Mouse (Mus musculus): ENCODE measurements around the gene Rph3al.

Rph3al gene

DNA sequence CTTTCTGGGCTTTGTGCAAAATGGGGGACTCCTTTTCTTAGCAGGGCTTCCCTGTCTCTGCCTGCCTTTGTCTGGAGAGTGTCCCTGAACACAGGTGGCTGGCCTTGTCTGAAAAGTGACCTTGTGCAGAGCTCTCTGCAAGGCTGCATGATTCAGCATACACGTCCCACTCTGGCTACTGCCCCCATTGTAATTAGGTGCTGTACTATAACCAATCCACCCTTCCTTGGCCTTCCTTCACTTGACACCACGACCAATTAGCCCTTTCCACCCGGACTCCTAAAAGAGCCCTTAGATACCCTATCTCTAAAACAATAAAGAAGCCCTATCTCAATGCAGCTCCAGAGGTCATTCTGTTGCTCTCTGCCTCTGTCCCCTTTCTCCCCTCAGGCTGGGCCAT lies 10.6 kb upstream of the Rph3al start:
- DNase-seq = no peak

DNA sequence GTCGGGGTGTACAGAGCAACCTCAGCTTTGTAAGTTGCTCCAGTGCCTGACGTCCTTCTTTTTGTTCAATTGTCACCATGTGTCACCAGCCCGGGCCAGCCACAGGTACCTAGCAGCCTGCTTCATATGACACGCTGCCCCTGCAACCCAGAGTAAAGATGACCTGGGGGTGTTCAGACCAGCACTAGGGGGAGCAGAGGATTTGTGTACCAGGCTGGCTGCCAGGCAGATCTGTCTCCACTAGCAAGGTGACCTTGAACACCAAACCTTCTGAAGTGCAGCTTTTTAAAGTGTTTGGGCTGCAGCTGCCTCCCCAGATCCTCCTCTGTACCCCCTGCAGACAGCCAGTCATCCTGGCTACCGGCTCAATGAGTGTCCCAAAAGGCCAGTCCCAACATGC lies 9.0 kb upstream of the Rph3al start:
- no peak for DNase-seq

DNA sequence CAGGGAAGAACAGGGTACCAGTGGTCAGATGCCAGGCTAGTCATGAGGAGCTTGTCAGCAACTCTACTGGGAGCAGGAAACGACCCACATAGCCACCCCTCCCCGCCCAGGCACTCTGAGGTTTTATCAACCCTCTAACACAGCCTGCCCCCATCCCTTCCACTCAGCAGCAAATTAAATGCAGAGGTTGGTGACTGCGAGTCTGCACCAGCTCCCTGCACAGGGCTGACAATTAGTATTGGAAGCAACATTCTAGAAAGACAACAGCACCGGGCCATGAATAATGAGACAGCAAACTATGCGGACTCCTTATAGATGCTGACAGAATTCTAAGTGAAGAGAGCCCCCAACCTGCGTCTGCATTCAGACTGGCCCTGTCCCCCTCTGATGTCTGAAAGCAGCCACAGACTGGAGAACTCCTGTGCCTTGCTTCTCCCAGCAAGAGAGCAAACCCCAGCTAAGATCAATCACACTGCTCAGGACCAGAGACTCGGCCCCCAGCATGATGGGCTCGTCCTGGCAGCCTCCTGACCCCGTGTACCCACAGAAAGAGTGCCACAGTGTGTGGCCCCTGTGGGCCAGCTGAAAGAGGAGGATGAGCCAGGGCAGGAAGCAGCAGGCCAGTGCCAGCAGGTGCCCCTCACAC lies 7.7 kb upstream of the Rph3al start:
- DNase-seq = no peak

DNA sequence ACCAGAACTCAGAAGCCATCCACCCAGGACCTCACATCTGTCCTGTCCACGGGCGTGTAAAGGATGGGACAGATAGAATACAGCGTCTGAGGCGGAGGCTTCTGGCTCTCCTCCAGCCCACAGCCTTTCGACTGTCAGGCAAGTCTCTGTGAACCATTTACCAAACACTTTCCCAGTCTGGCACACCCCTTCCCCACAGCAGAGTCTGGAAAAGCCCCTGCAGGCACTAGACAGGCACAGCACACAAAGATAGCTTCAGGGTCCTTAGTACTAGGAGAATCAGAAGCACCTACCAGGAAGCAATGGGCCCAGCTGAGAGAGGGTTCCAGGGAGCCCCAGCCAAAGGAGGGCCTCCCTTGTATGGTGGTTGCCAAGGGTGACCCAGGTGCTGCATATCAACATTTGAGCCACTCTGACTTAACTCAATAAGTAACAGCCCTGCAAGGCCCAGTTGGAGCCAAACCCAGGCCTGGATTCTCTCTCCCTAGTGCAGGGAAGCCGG lies 808 bp downstream of the Rph3al start:
- DNase-seq = peak; percentile 74 to 79

DNA sequence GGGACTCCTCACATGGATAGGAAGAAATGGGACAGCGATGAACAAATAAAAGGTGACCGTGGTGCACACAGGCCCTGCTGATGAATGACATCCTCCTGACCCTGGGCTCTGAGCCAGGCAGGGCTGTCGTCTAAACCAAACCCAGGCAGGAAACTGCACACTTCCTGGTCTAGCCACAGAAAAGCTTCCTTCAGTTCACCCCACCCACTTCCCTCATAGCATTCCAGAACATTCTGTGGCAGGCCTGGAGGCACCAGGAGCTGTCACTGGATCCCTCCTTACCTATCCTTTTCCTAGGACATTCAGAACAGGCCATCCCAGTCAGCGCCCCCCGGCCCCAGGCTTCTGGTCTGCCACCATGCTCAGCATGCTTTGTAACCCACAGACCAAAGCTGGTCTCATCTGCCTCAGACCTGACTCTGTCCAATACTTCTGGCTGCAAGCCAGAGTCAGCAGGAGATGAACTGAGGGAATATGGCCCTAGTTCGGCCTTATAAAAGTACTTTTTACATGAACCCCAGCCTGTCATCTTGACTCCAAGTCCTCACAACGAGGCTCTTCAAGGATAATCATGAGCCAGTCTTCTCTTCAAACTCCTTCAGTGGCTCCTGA lies 2.3 kb downstream of the Rph3al start:
- DNase-seq = peak; percentile 87 to 94

DNA sequence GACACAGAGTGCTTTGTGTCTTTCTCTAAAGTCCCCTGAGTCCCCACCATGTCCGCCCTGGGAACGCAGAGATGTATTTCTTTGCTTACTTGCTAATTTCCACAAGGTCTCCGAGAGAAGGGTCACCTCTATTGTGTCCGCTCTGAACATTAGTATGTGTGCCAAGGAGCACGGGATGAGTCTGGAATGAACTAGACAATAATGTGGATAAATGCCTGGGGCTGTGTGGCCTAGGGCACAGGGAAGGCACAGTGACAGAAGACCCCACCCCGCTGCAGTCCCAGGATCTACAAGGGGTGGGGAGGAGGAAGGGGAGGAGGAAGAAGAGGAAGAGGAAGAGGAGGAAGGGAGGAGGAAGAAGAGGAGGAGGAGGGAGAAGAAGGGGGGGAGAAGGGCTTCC lies 3.8 kb downstream of the Rph3al start:
- DNase-seq = peak; percentile 31 to 43

DNA sequence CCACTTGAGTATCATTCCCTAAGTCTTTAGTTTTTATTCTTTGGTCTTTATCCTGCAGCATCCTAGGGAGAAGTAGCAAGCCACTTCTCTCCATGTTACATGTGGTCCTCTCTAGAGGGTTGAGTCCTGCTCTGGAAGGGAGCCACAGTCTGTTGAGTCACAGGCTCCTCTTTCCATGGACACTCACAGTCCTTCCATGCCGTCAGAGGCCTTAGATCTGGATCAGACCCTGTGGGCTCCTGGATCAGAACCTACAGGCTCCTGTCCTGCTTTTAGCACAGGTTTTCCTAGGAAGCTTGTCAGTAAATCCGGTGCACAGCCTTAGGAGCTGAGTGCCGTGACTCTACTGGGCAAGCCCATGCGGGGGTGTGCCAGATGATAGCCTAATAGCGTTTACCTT lies 4.9 kb downstream of the Rph3al start:
- no peak for DNase-seq

DNA sequence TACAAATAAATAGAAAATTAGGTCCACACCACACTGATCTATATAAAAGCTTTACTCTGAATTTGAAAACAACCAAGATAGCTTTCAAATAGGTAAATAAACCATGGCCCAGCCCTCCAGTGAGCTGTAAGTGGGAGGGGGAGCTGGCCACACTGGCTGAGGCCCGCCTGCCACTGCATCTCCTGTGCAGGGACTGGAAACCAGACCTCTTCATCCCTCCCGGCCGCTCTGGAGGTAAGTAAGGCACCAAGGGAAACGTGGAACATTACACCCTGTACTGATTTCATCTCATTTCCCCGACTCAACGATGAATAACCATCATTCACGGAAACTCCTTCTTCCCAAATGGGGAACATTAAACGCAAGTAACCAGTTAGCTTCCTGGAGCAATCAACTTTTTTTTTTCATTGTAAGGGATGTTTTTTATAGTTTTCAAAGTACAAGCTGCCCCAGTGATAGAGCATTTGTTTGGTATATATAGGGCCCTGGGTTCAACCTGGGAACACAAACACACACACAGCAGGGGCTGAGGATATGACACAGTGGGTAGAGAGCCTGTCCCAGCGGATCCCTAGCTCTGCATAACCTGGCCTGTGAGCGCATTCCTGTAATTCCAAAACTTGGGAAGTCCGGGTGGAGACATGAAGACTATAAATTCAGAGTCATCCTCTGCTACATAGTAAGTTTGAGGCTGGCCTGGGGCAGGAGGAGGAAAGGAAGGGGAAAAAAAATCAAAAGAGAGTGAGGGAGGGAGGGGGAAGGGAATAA lies 7.1 kb downstream of the Rph3al start:
- DNase-seq = no peak

DNA sequence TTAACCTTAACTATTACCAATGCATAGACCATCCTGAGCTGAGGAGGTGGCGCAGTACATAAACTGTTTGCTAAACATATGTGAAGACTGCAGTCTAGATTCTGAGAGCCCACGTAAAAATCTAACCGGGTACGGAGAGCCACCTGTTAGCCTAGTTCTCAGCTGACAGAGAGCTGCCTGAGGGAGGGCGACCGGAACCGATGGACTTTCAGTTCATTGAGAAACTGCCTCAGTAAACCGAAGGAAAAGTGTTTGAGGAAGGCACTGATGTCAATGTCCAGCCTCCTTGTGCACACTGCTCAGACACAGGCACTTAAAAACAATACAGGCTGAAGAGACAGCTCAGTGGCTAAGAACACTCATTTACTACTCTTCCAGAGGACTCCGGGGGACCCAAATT lies 8.0 kb downstream of the Rph3al start:
- DNase-seq = no peak

DNA sequence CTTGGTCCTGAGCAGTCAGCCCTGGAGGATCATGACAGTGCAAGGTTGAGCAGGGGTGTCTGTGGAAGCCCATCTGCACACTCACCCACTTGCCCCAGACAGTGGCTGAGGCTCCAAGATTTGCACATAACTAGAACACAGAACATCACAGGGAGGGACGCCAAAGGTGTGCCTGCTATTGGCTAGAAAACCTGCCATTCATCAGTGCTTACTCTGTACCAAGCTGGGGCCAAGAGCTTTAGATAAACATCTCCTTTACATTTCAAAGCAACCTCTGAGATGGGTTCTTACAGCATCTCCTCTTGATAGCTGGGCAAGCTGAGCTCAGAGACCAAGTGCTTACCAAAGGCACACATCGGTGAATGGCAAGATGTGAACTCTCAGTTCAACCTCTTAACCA lies 10.3 kb downstream of the Rph3al start:
- no peak for DNase-seq

DNA sequence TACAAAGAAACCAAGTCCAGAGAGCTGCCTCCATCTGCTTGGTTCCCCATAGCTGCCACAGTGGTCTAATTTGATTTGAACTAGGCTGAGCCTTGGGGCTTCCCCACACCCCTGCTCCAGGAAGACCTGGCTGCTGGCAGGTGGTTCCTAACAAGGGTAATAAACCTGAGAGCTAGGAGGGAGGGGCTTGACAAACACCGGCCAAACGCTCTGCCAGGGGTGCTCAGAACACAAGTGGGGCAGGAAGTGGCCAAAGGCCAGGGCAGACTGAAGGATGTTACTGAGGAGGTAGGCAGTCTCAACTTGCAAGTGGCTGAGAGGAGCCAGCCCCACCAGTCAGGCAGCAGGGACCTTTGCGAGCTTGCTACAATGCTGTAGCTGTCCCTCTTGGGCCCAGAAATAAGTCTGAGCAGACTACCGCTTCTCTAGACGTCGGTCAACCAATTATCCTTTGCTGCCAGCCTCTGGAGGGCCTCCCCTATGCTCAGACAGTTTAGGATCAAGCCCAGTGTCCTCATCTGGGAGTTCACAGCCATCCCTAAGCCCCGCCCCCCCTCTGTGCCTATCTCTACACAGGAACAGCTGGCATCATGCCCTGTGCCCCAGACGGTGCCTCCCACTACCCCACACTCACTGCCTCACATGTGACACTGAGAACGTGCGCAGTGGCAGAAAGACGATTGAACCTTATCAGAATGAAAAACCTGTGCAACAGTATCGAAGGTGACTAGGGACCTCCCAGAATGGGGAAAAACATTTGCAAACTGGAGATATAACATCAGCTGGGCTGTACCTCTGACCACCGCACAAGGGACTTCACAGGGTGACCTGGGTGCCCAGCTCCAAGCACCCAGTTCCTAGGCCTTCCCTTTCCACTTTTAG lies 11.6 kb downstream of the Rph3al start:
- peak; percentile 73 to 90 for DNase-seq

DNA sequence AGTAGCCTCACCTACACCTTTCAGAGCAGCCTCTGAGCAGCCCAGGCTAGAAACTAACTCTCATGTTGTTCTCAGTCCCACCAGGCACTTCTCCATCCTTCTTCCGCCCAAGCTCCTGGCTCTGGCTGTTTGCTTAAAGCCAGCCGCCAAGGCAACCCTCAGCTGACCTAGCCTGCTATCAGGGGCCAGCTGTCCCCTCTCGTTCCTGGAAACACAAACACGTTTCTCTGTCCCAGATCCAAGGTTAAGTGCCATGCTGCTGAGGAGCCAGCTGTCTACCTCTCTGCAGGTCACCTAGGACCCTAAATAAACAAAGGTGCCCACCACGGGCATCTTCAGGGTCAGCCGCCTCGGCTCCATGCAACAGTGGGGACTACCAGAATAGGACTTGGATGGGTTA lies 12.4 kb downstream of the Rph3al start:
- DNase-seq = peak; percentile 28 to 53

DNA sequence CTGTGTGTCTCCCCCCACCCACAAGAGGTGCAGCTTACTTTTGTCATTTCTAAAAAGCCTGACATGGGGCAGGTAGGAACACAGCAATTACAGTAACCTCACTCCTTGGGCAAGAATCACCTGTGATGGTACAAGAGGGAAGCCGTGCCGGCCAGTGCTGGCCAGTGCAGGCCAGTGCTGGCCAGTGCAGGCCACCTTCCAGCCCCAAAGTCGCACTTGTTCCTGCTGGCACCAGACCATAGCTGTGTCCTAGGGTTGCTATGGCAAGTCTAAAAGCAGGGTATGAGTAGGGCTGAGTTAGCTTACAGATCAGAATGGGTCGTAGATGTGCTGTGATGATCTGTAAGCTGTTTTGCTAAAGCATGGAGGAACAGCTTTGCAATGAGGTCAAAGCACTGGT lies 15.5 kb downstream of the Rph3al start:
- no peak for DNase-seq

DNA sequence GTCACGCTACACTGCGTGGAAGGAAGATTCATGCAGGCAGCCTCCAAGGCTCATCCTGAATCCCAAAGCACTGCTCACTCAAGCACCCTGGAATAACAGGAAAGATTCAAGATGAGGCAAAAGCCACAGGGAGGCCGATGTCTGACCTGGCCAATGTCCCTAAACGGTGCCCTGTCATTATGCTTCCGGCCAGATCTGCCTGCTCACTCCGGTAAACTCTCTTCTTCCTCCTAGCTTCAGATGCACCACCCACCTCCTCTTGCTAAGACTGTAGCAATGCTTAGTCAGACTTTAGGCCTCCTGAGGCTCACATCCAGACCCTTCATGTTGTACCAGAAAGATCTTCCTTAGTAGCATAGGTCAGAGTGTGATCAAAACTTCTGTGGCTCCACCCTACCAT lies 19.1 kb downstream of the Rph3al start:
- no peak for DNase-seq

DNA sequence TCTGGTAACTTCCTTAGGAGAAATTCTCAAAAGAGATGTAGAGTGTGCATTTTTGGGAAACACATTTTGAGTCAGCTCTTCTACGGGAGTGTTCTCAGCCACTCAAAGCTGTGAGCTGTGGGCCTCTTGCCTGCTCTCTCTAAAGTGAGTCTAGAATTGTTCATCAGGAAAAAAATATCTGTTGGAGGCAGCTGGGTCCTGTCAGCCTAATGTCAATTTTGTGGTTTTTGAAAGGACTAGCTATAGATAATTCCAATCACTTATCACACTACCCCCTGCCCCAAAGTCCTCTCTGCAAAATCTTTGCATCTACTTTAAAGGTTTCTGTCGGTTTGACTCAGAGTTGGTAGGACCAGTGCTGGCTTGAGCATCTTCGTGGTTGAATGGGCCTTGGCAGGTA lies 20.9 kb downstream of the Rph3al start:
- DNase-seq = no peak

DNA sequence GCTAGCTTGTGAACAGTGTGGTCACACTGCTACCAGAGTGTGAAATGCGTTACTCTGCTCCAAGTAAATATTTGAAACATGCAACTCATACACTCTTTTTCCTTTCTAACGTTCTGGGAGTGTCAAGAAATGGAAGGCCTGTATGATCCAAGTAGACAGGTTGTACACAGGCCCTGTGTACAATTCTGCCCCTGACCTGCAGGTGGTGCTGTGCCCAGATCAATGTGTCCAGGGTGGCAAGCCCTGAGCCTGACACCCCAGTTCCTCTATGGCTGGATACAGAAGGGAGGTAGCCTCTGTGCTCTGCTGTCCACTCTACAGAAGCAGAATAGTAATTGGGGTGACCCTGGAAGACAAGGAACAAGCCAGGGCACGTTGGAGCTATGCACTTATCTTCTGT lies 24.3 kb downstream of the Rph3al start:
- peak; percentile 76 to 84 for DNase-seq

DNA sequence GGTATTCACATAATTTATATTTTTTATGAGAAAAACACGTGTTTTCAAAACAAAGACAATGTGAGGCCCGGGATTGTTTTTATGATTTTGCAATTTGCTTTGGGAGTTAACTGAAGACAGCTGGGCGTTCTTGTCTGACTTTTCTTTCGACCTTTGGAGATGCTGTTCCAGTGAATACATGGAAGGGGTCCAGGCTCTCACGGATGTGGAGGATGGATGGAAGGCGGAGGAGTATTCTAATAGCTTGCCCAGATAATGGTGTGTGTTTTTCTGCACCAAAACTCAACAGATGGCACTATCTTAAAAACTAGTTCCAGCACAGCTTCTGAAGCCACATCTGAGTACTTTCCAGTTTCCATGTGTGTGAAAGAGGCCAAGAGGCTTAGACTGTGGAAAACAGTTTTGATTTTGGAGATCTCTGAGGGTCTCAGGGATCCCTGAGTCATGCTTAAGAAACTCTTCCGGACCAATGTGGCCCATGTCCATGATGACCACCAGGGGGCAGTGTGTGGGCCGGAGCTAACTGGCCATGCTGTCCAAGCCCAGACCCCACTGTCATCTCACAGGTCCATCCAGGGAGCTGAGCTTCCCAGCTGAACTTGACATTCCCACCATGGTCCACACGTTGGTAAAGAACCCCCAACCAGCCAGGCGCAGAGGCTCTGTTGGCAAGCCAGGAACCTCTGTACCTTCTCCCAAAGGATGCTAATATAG lies 25.1 kb downstream of the Rph3al start:
- DNase-seq = peak; percentile 72 to 82

DNA sequence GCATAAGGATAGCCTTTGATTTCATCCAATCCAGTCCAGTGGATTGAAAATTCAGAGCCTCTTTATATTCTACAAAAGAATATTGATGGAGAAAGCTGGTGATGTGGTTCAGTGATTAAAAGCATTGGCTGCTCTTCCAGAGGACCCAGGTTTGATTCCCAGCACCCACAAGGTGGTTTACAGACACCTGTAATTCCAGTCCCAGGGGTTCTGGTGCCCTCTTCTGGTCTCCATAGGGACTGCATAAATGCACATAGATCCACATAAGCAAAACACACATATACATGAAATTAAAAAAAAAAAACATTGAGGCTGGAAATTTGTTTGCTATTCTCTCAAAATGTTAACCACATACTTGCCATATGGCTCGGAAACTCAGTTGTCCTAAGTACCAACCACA lies 26.3 kb downstream of the Rph3al start:
- DNase-seq = no peak

DNA sequence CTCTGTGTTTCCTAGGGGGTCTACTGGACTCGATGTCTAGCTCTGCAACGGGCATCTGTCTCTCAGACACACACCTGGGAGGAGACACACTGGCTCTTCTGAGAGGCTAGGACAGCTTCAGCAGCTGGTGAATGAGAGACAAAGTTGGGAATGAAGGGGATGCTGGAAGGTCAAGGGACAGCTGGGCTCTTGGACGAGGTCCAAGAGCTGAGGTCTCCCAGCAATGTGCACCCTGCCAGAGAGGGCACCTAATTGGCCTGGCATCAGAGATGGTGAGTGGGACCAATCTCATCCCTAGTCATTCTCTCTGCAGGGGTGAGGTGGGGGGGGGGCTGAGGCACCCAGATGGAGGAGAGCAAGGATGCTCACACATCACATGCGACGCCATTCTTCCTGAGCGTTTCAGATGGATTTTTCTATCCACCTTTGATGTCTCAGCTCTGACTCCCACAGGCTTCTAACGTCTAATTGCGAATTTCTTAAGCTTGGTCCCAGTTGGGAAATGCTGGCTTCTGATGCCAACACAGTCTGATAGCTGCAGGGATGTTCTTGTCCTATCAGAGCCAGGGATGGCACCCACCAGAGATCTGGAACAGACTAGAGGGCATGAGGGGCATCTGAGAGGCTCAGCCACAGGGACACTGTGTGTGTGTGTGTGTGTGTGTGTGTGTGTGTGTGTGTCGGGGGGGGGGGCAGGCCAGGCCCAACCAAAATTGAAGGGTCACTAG lies 28.4 kb downstream of the Rph3al start:
- no peak for DNase-seq

DNA sequence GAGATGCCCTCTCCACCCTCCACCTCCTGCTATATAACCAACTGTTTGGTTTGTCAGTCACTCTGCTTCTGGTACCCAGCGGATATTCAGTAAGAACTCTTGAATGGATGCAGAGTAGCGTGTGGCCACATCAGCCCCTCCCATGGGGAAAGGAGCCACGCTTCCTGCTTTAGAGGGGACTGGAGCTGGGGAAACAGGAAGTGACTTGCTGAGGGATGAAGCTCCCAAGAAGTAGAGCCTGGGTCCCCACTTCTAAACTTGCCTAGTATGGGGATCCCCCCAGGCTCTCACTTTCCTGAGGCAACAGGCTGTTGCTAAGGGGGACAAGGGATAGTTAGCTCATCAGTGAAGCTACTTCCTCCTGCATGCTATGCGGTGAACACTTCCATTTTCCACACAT lies 30.8 kb downstream of the Rph3al start:
- DNase-seq = peak; percentile 22 to 27

DNA sequence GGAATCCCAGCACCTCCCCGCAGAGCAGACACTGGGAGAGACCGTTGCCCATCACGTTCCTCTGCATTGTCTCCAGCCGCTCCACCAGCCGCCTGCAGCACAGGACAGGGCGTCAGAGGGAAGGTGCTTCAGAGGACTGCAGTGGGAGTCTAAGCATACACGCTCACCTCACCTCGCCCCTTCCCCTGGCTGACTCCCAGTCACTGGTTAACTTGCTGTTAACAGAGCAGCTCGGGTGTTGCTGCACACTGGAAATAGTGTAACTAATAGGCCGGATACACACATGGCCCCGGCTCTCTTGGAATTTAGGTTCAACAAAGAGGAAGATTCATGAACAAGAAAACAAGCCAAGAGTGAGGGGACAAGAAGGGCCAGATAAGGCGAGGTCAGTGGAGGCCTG lies 31.7 kb downstream of the Rph3al start:
- DNase-seq = no peak

DNA sequence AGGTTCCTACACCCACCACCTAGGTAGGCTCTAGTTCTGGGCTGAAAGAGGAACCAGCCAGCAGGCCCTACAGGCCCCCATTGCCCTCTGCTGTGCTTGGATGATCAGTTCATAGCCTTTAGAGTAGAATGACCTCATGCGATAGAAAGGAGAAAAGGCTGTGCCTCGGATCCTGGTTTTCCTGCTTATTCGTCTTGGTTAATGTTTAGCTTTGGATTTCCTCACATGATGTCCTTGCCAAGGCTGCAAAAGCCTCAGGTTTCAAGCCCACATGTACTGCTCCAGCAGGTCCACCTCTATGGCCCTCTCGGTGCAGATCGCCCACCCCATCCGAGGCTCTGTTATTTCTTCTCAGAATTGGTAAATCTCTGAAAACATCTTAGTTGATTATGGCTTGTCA lies 33.2 kb downstream of the Rph3al start:
- DNase-seq = peak; percentile 35 to 43
